Mouse (Mus musculus) spleen, postnatal 4 days (tissue): ENCODE results near the gene Trpv5.

Source experiments
- DNase-seq, 2 experiments: peaks; one replicate each; pipeline ENCODE4 v3.0.0; 2022; ENCODE audit warnings: low spot score in 2 of 2

Trpv5 gene

DNA sequence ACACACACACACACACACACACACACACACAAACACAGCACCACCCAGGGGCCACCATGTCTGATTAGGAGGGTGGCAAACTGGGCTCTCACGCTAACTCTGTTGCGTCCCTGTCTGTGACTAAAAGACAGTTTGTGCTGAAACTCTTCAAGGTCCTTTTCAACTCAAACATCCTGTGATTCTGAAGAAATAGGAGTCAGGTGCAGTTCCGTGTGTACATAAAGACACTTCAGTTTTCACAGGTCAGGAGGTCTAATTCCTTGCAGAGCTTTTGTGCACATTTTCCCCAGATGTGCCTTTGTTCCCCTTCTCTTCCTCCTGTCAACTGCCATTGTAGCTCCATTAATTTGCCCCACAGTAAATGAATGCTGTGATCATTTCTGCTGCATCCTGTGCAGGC, 40.1 kb downstream of the Trpv5 start:
- DNase-seq: no peak

DNA sequence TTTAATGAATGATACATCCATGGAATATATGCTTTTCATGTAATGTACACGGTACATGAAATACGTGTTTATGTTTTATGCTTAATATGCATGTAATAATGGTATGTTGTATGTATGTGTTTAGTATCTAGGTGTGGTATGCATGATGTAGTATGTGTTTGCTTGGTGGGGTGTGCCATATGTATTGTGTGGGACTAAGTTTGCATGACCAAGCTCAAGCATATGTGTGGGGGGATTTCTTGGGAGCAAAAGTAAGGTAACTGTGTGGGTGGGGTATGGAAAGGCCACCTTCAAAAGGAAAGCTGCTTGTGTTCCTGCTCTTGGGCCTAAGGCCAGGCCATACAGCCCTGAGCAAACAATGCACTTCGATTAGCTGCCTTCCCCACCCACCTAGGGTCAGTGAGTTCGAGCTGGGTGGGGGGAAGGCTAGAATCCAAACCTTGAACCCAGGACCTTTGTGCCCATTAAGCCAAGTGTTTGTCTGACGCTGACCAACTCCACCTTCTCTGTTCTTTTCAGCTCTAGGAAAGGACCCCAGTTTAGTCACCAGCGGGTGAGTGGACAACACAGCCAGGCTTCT, 42.6 kb downstream of the Trpv5 start:
- no peak for DNase-seq

DNA sequence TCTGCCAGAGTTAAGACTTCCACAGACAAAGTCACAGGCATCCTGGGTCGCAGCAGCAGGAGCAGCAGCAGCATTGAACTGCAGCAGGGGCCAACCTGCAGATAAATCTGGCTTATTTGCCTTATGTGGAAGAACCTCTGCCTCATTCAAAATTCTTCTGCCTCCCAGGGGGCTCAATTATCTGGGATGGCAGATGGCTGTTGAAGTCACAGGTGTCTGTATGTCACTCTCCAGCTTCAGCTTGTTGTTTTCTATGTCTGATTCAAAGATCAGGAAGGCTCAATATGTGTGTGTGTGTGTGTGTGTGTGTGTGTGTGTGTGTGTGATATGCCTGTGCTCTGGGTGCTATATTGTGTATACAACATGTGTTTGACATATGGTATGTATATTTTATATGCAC, 43.2 kb downstream of the Trpv5 start:
- DNase-seq: no peak

DNA sequence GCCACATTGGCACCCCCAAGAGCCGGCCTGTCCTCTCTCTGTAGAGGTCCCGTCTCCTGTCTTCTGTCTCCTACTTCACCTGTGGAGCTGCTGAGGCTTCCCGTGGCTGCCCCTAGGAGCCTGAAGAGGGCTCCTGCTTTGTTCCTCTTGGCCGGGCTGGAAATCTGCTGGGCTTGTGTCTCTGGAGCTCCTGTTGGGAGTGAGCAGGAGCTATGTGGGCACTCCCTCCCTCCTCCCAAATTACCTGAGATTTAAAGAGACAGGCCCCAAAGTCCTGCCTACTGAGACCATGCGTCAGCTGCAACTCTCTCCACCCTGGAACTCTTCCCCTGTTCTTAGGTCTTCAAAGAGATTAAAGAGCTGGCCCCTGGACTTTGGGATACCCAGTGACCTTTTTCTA, 44.4 kb downstream of the Trpv5 start, which contains the start of gene Trpv6:
Trpv6 (minus strand) TSS at position 228 of the 400 bp plus-strand sequence.
- DNase-seq: no peak

DNA sequence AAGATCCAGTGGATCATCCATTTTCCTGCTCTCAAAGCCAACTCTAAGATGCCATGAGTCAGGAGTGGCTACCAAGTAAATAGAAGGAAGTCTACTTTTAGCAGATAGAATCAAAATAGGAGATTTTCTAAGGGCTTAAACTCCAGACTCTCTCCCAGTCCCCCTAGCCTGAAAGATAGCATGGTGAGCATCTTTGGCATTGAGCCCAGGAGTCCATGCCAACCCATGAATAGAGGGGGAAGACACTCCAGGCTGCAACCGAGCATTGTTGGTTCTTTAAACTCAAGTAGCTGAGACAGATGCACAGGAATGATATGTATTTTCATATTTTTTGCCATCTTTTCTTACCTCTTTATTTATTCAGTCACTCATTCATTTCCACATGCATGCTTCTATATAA, 45.4 kb downstream of the Trpv5 start:
- DNase-seq: no peak

DNA sequence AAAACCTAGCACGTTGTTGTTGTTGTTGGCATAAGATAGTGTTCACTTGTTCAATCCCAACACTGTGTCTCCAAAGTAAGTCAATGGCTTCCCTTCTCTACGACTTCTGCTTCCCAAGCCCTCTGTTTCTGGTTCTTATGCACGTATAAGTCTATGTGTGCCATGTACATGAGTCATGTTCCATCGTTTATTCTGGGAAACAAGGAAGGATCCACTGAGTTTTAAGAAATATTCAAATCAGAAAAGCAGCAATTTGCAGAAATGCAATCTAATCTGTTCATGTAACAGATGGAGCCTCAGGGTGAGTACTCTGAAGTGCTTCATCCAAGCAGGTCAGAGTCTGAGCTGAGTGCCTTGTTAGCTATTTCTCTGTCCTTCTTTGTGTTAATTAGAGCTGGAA, 49.0 kb downstream of the Trpv5 start:
- no peak for DNase-seq

DNA sequence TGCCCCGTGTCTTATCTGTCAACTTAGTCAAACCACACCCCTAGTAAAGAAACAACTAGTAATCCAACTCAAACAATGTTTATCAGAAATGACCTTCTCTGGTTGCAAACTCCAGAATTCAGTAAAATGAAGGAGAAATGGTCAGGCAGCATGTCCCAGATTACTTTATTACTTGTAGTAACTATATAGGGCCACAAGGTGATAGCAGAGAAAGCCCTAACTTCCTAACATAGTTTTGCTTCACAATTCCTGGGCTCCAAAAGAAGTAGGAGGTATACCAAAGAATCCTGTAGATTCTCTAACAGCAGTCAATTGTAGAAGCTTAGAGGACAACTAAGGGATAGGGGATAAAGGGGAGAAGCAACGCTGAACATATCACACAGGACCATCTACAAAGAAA, 49.8 kb downstream of the Trpv5 start:
- no peak for DNase-seq

DNA sequence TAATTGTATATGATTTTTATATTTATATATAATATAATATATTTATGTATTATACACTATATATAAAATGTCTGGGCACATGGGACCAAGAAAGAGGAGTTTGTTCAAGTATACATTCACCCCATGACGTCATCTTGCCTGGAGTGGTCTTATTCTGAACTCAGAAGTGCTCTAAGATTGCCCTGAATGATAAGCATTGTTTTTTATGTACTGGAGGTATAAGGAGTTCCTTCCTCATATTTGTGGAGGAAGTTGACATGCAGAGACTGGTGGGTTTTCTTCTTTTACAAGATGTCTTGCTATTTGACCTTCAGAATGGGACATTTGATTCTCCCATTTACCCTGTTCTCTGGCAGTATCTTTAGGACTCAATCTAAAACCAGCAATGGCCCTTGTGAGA, 52.4 kb downstream of the Trpv5 start:
- DNase-seq: no peak

DNA sequence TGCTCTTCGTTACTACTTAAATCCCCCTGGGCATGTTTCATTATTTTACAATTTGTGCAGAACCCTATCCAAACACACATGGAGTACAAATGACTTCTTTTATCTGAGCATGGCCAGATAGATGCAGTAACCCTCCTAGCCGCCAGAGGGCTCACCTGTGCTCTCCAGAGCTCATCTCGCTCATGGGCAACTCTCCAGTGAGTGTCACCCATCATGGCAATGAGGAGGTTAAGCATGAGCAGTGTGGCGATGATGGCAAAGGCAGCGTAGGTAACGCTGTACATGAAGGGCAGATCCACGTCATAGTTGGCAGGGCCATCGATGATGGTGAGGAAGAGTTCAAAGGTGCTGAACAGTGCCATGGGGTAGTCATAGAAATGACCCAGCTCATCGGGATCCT, 57.9 kb downstream of the Trpv5 start:
- DNase-seq: no peak

DNA sequence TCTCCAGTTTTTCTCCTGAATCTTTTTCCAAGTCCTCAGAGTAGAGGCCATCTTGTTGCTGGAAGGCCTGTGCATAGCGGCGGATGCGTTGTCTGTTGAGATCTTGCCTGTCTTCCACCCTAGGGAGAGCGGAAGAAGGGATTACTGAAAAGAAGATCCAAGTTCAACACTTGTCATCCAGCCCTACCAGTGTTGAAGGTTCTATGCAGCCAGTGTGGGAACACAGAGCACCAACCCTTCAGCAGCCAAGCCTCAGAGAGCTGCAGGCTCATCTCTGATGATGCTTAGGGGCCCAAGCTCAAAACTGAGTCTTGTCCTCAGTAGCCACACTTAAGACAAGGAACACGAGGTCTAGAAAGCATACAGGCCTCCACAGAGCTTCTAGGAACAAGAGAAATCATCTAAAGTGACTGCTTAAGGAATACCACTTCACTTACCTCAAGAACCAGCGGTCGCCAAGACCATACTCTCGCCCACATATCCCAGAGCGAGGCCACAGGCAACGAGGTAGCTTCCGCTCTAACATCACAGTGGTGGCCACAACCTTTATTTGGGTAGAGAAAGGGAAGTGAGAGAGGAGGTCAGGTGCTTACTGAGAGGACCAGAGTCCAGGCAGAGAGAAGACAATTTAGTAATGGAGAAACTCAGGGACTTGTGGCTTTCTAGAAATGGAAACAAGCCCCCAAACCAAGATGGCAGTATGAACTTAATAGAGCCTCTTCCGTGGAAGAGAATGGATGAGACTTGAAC, 59.2 kb downstream of the Trpv5 start:
- no peak for DNase-seq

DNA sequence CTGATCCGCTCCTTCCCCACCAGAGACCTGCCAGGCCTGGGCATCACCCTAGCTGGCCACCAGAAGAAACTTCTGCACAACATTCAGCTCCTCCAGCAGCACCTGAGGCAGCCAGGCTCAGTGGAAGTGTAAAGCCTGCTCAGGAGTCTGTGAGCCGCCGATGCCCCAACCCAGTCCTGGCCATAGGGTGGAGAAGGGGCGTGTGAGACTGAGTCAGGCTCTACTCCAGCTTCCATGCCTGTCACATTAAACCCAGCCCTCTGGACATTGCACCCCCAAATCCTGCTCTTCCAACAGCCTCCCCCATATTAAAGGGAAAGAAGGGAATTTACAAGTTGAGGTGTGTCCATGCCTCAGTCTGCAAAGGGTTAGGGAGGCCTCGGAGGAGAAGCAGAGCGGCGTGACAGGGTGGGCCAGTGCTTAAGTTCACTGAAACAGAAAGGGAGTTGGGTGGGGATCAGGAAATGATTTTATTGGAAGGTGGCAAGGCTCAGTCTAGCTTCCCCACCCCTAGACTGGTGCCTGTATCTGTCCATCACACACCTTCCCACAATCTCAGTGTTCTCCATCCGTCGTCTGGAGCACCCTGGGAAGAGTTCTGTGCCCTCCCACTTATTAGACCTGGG, 60.3 kb downstream of the Trpv5 start:
- no peak for DNase-seq

DNA sequence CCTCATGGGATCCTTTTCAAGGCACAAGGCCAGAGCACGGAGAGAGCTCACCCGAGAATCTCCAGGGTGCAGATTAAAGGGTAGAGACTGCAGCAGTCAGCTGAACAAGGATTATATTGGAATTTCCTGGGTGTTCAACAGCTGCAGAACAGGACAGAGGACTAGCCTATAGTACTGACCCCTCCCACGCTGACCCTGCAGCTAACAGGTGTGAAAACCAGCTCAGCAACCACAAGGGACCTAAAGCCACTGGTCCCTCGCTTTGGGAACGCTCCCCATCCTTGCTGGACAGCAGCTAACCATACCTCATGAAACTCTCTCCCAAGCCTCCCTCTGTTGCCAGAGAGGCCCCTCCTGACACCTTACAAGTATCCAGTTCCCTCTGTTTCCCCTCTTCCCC, 72.9 kb downstream of the Trpv5 start:
- no peak for DNase-seq

DNA sequence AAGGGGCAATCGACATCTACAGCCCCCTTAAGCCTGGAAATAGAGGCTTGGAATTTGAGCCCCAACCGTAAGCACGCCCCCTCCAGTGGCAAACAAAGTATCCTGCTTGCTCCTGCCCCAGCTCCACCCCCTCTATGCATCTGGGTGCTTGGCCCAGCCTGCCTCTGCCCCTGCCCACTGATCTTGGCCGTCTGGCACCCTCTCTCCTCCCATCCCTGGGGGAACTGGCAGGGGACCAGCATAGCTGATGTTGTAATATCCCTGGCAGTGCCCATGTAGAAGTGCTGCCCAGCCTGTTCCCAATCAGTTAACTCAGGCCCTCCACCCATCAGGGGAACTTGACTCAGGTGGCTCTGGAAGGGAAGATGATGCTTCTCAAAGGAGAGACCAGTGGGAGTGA, 74.4 kb downstream of the Trpv5 start:
- DNase-seq: no peak

DNA sequence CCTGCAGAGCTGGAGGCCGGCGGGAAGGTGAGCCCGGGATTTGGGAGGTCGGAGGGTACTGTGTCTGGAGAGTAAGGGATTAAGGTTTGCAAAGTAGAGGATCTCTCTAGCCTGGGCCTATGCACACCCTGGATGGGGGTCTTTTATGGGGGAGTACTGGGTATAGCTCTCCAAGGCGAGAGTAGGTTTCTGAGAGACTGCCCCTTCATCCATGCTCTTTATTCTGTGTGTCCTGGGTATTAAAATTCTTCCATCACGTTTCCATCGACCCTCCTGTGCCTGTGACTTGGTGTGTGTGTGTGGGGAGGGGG, 74.8 kb downstream of the Trpv5 start:
- no peak for DNase-seq

DNA sequence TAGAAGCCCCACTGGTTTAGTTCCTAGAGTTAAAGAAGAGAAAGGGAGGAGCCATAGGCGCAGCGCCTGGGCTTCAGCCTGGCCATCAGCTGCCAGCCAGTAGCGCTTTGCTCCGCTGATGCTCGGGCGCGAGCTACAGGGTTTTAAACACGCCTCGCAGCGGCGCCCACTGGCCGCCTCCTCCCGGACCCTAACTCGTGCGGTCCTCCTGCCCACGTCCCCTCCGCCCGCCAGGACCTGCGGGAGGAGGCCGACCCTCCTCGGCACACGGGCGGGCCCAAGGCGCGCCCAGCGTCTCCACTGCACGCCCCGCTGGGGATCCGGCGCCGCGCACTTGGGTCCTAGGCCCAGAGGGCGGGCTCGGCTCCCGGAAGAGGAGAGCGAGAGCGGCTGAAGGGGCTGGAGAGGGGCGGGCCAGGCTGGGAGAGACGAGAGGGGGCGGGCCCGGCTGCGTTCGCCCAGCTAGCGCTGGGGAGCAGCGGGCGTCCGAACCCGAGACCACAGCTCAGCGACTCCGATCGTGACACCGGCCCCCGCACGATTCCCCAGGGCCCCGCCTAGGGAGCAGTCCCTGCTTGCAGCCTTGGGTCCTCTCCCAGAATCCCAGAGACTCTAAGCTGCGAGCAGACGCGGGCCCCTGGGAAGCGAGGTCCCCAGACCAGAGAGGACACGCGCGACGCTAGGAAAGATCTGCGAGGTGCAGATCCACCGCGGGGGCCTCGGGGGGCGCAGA, 75.3 kb downstream of the Trpv5 start, which contains the start of gene Ephb6:
Ephb6 (plus strand) TSS at position 422 of the 733 bp plus-strand sequence.
- peak; percentile 39 to 67 for DNase-seq

DNA sequence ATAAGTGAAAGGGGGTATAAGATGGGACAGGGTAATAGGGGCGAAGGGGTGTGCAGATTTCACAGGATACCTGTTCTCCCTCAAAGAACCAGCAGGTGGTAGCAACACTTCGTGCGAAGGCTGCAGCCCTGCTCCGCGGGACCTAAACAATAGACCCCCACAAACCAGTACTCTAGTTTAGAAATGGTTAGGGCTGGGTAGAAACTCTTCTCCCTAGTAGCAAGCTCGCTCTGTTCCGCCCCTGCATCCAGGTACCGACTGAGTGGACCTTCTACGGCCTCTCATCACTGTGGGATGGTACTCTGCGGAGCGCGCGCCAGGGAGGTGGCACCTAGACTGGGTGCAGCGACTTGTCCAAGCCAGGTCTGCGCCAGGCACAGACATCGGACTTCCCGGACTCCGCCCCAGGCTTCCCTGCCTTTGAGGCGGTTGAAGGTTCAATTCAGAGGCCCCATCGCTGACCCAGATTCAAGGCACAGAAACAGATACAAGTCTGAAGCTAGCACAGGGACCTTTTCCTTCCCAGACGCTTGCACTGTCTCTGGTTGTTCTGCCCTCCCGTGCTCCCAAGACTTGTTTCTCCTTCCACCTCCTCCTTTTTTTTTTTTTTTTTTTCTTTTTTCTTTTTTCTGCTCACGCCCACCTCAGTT, 76.0 kb downstream of the Trpv5 start:
- DNase-seq: peak in 1 of 2 experiments; percentile 67
